Mouse (Mus musculus): Measurements from ENCODE around the gene Zfp213.

GRCm38 (mm10) chr17:23568370-23568769 lies 4.3 kb upstream of the Zfp213 start:
- TF ChIP-seq CTCF (IDR thresholded peaks at IDR 0.05; ENCODE audit: insufficient read depth, low read depth, low read length), result no peak
- TF ChIP-seq POLR2A (IDR thresholded peaks at IDR 0.05; ENCODE audit: insufficient read depth, low read depth, low read length), result no peak

Data from olfactory bulb, adult 2 months (tissue).